Mouse (Mus musculus) lung, postnatal 4 days (tissue): ENCODE results near the gene Uvrag.

Experiments used
- DNase-seq, 2 experiments: peaks; one replicate each; pipeline ENCODE4 v3.0.0; 2021

The Uvrag gene

DNA sequence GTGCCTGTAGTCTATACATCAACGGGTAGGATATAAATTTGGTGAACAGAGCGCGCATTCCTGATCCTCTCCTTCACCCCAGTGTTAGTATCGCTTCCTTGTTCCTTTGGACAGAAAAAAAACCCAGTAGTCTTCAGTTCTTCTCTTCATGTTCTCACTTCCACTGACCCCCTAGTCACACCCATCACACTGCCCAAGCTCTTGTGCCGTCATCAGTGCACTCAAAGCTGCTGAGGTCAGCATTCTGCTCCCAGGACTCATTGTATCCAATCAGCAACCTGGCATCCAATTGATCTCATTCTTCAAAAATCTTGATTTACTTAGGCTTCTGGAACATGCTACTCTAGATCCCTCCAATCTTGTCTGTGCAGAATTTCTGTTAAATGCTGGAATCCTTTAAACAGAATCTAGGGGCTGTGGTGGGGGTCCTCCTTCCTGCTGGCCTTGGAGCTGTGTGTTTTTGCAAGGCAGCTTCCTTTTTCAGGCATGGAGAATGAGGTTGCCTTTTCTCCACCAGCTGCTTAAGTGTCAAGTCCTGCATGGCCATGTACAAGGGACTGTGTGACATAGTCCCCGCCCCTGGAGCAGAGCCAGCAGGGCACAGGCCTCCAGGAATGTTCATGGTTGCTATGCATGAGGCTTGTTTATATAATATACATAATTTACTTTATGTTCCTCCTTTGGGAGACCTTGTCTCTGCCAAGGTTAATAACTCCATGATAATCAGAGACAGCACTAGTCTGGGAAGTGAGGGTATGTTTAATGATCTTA lies 88.3 kb downstream of the Uvrag start:
- peak; percentile 33 to 64 for DNase-seq

DNA sequence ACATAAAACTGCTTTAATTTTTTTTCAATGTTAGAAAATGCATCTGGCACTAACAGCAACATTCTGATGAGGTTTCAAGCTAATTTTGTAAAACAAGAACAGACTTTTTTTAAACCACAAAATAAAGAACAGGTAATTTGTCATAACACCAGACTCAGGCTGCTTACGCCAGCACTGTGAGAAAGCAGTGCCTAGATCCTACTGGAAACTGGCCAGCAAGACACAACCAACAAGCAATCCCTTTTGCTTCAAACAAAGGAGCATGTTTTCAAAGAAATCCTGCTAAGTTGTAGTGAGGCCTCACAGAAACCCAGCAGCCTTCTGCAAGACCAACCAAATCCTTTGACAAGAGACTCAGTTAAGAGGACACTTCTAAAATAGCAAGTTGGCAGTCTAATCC lies 90.1 kb downstream of the Uvrag start:
- no peak for DNase-seq

DNA sequence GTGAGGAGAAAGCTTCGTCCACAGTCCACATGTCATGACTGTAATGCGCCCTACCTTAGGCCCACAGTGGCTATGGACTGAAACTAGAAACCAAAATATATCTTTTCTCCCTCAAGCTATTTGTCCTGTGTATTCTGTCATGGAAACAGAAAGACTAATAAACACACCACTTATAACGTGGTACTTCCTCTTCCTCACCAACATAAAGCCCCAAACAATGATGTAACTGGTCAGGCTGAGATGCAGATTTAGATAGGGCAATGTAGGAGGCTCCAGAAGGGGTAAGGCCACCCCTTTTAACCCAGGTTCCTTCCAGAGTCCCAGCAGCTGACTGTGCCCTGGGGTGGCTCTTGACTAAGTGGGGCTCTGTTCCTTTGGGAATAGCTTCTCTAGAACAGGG lies 91.0 kb downstream of the Uvrag start:
- no peak for DNase-seq

DNA sequence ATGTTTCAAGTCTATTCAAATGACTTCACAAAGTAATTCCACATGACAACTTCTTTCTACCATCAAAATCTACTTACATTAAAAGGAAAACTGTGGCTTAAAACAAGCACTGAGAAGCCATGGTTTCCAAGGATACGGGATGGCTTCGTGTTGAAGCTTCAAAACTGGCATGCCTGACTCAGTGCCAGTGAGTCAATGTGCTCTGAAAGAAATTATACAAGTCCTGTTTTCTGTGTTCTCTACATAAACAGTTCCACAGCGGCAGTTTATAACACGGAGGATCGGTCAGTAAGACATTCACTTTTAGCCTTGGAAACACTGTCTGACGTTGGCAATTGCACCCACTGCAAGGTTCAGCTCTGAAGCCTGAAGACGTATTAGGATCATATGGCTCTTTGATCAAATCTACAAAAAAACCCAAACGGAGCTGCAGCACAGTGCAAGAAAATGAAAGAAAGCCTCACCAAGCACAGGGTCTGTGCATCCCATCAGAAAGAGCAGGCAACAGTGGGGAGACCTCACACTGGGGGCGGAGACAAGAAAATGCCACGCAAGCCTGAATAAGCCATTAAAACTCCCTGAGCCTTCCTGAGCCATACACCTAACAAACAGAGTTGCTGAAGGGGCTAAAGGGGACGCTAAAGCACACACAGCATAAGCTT lies 94.3 kb downstream of the Uvrag start:
- DNase-seq: no peak

DNA sequence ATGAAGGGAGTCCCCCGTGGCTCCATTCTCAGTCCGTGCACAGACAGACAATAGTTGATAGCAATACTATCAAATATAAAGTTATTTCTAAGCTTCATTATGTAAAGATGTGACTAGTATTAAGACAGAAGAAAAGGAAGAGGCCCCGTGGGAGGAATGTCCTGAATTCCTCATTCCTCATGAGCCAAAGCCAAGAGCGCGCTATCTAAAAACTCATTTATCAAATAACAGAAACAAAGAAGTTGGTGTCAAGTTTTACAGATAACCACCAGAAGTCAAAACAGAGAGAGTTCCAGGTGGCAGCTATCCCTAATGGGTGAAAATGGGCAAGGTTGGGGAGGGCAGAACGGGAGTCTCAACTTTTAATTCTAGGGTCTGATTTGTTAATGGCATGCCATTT lies 95.4 kb downstream of the Uvrag start:
- DNase-seq: no peak

DNA sequence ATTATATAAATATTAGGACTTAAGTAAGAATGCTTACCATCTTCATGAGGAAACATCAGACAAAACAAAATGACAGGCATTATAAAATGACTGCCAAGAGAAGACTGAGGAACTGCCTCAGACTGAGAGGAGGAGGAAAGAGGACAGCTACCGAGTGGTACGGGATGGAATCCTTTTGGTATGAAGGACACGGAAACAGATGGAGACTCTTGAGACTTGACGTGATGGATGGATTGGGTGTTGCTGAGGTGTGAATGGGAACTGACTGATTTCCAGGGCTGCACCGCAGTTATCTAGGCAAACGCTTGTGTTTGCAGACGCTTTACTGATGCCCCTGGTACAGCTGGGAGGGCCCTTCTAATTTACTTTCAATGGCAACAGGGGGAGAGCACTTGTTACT lies 97.0 kb downstream of the Uvrag start:
- no peak for DNase-seq

DNA sequence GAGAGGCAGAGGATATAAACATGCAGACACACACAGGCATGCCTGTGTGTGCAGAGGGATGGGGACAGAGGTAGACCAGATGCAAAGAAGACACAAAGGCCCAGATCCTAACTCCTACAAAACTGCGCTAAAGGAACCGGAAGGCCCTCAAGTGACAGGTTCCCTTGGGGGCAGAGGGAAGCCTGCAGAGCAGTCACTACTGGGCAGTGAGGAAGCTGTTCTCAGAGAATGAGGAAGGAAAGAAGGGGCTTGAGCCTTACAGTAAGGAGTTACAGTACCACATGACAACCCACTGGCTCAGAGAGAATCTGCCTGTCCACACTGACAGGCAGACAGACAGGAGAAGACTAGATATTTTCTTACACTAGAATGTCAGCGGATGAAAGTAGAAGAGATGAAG lies 97.6 kb downstream of the Uvrag start:
- peak in 1 of 2 experiments; percentile 27 for DNase-seq

DNA sequence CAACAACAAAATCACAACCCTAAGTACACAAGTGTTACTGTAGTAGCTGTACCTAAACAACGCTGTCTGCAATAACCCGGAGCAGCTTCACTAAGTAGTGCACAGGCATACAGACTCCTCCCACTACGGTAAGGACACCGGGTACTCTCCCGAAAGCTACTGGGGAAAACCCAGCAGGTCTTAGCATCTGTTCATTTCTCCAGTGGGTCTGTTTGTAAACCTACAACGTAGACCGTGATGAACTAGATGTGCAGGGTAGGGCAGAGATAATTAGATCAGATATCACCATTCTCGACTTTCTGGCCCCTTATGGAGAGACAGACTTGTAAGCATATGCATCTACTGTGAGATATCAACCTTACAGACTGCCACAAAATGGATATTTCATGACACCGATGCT lies 99.1 kb downstream of the Uvrag start:
- DNase-seq: no peak

DNA sequence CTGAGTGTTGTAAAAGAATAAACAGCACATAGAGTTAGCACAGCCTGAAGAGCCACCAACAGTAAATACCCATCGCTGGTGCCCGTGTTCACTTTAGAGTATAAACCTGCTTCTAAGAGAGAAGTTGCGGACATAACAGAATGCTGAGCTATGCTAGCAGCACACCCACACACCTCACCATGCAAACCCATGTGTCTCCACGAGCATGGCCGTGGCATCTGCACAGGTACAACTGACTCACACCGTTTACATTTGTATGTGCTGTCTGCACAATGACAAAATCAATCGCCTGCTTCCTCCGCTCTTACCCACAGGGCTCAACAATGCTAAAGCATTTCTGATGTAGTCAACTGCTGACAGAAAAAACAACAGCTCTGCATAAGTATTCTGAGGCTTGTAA lies 101.0 kb downstream of the Uvrag start:
- DNase-seq: no peak

DNA sequence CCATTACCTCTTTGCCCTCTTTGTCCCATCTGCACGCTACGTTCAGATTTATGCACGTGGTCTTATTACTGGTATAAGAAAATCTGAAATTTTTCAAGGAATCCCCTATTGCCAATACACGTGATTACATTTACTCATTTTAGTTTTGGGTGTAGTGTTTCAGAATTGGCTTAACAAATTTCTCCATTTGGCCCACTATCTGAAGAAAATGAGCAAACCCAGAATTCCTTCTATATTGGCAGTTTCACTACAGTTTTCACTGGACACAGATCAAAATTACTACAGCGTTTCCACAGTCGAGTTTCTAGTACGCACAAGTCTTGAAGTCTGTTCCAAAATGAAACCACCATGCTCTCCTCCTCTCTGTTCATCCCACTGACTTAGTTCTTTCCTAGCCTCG lies 104.7 kb downstream of the Uvrag start:
- DNase-seq: no peak

DNA sequence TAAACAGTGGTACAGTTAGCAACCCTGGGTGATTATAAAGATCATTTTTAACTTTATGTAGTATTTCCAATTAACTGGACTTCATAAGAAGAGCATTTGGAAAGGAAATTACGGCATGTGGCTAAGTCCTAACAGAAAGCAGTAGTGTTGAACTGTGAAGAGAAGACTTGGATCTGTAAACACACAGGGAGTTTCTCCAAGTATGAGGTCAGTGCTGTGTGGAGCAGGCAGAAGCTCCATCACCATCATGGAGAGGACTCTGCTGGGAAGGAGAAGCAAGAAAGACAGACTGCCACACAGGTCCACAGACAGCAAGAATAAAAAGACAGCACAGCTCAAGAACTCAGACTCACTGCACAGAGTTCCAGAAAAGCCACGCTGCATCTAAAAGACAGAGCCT lies 106.0 kb downstream of the Uvrag start:
- no peak for DNase-seq

DNA sequence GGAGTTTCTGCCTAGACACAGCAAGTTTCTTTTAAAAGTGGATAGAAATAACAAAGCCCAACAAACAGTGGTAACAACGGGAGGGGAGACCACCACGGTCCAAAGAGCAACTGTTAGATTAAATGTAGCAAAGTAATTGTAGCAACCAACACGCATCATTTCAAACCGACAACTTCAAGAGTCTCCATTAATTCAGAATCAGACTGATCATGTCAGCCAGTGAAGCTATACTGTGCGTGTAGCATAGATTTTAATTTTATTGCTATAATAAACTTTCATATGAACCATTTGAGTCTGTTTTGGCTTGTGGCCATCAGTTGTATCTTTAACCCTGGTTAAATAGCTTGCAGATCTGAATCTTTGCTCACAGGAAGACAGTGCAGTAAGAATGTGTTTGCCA lies 107.1 kb downstream of the Uvrag start:
- DNase-seq: no peak

DNA sequence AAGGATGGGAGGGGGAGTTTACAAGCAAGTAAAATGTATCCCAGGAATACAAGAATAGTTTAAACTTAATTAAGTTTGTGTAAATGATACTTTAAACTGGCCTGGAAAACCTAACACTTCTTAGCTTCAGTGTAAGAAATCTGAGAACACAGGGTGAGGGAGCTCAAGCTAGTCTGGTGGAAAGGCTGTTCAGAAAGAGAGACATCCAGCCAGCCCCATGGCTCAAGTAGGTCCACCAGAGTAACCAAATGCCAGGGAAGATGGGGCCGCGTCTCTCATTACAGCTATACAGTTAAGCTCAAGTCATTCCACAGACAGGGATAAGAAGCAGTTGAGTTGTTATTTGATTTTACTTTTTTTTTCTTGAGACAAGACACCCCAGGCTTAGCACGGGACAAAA lies 107.6 kb downstream of the Uvrag start:
- DNase-seq: no peak

DNA sequence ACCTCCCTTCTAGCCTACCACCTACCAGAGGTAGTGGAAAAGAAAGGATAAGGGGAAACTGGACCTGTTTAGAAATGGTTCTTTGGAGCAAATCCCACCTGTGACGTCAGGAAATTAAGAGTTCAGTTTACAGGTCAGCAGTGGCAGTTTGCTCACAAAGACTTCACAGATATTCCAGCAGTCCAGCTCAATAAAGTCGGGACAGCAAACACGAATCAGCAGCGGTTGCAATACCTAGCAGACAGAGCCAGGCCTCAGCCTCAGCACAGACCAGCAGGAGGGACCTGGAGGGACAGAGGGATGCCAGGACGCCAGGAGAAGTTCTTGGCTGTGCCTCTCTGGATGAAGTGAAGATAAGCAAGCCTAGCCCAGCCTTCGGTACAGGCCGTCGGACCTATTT lies 108.9 kb downstream of the Uvrag start:
- DNase-seq: no peak

DNA sequence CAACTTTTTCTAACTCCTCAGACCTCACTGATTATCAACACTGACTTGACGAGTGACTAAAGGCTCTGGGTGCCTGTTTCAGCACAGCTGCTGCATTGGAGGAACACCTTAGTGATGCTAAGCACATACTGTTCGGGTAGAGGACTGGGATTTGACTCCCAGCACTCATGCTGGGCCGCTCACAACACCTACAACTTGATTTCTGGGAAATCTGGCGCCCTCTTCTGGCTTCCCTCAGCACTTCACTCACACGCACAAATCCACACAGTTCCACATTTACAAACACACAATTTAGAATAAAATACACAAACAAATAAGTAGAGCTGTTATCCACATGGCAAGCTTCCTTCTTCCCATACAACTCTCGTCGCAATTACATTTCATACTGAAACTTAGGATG lies 112.8 kb downstream of the Uvrag start:
- DNase-seq: no peak

DNA sequence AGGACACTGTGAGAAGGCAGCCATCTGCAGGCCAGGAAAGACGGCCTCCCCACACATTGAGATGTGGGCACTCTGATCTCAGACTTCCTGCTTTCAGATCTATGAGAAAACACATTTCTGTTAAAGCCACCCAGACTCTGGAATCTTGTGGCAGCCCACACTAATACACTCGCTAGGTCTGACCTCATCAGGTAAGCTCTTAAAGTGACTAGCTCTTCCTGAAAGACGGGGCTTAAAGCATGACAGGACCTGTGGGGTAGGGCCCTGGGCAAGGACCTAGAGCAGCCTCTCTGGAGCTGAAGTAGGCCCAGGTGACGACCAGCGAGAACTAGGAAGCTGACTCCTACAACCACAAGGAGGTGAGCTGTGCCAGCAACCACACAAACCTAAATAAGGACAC lies 113.8 kb downstream of the Uvrag start:
- DNase-seq: peak in 1 of 2 experiments; percentile 38

DNA sequence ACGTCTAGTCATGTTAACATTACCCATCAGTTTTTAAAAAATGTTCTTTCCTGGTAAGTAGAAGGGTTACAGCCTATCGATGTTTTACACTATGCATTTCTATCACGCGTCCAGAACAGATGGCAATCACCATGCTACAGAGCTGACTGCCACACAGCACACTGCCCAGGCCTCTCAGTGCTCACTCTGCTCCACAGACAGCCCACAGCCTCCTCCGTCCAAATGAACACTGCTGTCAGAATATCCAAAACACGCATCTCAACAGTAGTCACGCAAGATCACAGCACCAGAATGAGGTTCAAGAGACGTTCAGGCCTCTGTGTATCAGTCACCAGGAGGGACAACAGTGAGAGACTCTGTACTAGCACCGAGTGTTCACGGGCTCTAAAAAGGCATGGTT lies 115.0 kb downstream of the Uvrag start:
- no peak for DNase-seq

DNA sequence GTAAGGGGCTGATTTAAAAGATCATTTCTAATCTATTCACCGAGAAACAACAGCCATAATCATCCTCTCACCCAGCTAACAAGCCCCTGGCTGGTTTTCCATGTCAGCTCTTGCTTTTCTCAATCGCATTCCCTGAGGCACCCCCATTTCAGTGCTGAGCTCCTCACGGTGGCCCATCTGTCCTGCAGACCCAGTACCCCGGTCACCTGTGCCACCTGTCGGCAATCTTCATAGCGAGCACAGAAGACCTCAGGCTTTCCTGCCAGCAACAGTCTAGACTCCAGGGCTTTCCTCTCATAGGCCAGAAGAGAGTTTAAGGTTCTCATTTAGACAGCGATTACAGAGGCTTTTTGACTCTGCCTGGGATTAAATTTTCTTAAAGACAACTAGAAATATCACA lies 115.7 kb downstream of the Uvrag start:
- no peak for DNase-seq

DNA sequence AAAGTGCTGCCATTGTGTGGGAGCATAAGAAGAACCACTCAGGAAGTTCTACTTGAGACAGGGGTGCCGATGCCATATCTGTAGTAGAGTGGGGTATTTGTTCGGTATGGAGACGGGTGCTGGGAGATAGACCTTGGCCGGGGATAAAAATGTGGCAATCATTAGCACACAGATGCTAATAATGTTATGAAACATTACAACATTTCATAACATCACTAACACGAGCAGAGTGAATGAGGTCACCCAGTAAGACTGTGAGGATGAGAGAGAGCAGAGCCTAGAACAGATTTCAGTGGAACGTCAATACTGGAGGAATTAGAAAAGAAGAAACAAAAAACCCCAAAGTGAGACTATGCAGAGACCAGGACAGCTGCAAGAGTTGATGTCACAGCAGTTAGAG lies 116.2 kb downstream of the Uvrag start:
- no peak for DNase-seq

DNA sequence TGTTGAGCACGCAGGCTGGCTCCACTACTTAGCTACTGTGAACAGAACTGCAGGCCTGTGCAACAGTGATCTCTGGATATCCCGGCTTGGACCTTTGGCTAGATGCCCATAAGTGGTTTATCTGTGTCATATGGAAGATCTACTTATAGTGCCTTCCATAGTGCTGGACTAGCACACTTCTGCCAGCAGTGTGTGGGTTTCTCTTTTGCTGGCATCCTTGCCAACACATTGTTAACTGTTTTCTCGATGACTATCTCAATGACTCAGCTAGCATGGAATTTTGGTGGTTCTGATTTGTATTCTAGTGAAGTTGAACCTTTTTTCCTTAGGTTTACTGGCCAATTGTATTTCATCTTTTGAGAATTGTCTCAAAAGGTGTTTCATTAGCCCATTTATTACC lies 117.0 kb downstream of the Uvrag start:
- no peak for DNase-seq

DNA sequence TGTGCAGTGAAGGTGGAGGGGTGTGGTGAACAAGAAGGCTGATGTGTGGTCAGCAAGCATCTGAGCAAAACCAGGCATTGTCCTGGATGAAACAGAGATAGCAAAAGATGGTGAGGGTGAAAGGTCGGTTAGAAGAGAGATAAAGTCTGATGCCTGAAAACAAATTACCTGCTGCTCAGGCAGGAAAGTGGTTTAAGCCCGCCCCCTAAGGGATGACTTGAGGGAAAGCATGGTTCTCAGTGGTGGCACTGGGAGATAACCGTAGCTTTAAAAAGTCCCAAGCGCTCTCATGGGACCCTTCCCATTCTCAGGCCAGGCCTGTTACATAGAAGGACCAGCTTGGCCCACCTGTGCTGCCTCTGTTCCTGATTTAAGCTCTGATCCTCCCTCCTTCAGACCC lies 119.7 kb downstream of the Uvrag start:
- DNase-seq: no peak

DNA sequence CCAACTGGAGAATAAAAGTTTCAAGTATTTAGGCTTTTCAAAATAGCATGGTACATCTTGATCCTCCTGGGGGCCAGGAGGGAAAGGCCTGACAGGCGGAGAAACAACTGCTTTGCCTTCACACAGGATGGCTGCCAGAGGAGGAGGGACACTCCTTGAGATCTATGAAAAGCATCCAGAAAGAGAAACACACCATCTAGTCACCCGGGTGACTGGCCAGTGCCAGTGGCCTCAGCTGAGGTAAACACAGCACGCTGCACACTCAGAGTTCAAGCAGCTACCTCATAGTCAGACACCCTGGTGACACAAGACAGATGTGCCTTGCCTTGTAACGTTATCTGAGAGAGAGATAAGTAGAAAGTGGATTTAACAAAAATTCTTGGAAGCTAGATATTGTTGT lies 120.6 kb downstream of the Uvrag start:
- peak in 1 of 2 experiments; percentile 50 for DNase-seq

DNA sequence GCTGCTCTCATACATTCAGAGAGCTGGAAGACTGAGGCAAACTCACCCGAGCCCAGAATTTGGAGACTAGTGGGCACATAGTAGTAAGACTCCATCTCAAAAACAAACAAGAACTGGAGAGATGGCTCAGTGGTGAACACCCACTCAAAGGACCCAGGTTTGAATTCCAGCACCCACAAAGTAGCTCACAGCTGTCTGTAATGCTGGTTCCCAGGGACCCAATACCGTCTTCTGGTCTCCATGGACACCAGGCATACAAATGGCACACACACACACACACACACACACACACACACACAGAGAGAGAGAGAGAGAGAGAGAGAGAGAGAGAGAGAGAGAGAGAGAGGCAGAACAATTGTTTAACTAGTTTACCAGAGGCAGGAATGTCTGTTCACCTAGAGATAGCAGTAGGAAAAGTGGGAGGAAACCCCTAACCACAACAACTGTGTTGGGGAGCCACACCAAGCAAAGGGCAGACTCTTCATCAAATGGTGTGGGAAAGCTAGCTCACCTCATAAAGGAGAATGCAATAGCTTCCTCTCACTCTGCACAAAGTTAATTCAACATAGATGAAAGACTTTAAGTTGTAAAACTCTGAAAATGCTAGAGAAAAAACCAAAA lies 123.6 kb downstream of the Uvrag start:
- DNase-seq: no peak

DNA sequence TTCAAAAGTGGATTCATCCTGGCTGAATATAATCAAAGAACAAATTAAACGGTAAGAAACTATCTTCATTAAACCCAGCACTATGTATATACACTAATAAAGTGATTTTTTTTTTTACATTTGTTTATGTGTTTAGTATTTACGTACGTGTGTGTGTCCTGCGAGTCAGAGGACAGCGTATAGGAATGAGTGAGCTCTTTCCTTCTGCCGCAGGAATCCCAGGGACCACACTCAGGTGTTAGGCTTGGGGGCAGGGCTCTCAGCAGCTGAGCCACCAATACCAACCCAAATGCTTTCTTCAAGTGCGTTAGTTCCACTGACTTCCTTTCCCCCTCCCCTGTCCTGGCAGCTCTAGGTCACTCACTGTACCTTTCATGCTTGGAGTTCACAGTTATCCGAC lies 125.0 kb downstream of the Uvrag start:
- DNase-seq: no peak
